Comparison of ENCODE assay signal across 8 mouse cellular contexts in the genomic region with DNA sequence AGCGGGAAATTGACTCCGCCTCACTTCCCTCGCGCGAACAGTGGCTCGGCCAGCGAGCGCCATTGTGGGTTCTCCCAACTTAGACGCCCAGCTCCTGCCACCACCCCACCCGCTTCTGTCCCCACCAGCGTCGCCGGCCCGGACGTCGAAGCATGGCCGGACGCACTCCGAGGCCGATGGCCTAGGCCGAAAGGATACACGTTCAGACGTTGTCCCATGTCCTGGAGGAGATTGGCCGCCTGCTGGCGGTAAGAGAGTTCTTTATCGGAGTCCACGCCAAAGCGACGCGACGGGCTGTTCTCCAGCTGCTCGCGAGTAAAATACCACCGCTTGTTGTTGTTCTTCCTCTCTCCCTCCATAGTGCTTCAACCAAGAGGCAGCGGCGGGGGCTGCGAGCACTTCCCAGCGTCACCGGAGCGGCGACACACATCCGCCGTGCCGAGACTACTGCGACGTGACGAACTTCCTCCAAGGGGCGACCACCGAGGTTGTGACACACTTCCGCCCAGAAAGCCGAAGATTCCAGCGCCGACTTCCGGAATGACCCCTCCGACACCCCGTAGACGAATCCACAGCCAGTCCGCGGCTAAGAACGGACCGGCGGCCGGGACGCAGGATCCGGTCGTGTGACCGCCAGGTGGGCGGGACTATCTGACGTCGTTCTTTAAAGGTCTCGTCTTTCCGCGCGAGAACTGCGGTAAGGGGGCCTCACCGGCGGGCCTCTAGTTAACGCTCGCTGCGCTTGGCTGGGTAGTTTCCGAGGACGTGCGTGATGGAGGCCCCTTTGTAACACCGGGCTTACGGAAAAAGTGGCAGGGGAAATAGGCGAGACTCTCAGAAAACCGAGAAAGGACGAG. TPM values are rescaled to one million over a fixed set of nuclear protein-coding genes. Genes with fewer than 3 reads are reported as not detected.
A peak's percentile ranks its signal among the peaks of the same experiment; 100 is the strongest.
DNase-seq lines count a peak whose midpoint lies in the region; ATAC-seq lines count a peak whose summit lies in the region.

No protein-coding gene starts in this region.

- no peaks in the 10 kb centered on the region for H3K27me3 ChIP-seq in hindbrain, embryonic 12.5 days

- peak overlapping the region; percentile 94 for H3K27ac ChIP-seq in hindbrain, embryonic 12.5 days

- H3K4me1 ChIP-seq in hindbrain, embryonic 12.5 days: peaks cover 29% of the 10 kb centered on the region

- peak overlapping the region; percentile 92 for H3K4me2 ChIP-seq in hindbrain, embryonic 12.5 days (replicated peaks)

- H3K9me3 ChIP-seq in hindbrain, embryonic 12.5 days (replicated peaks): no peaks in the 10 kb centered on the region

- H3K36me3 ChIP-seq in hindbrain, embryonic 12.5 days: peaks cover 12% of the 10 kb centered on the region

- DNase-seq in NIH3T3 (ENCODE audit: low read depth): peak; percentile 100
- DNase-seq in cerebellum, postnatal 10 days: peak; percentile 99 to 100
- peak; percentile 99 to 100 for DNase-seq in frontal cortex, postnatal 10 days (ENCODE audit: low spot score in 2 of 2)
- peak; percentile 99 to 100 for DNase-seq in layer of hippocampus, postnatal 14 days (ENCODE audit: low spot score in 2 of 2)
- DNase-seq in lung, postnatal 14 days: peak; percentile 99
- peak; percentile 99 for DNase-seq in retina, adult 2 months (ENCODE audit: low read depth, low spot score)
- DNase-seq in thymus, postnatal 36 days: peak; percentile 99

- WGBS in hindbrain, embryonic 12.5 days: under 1% methylated on average over 88 of the region's 88 CpGs

- H3K9ac ChIP-seq in hindbrain, embryonic 12.5 days: peak overlapping the region; percentile 89

- ATAC-seq in hindbrain, embryonic 12.5 days (ENCODE audit: low FRiP score): peak; percentile 98

- peak overlapping the region; percentile 69 for H3K4me3 ChIP-seq in hindbrain, embryonic 12.5 days

RNA-seq across cellular contexts. Expression of gene Ccnt1, which starts 3.2 kb away (rescaled TPM):
- 63.2 and 65.5 TPM in 2 replicates for polyA plus RNA-seq in hindbrain, embryonic 12.5 days (2016; fragmentation: Nextera tagmentation; extraction: Ambion mirVana)
- total RNA-seq in layer of hippocampus, postnatal 14 days (2021): 10 to 100 TPM; 43.9 to 44.7 TPM

RNA-seq across cellular contexts. Expression of gene 4930415O20Rik, which starts 3.3 kb away (rescaled TPM):
- polyA plus RNA-seq in hindbrain, embryonic 12.5 days (2016; fragmentation: Nextera tagmentation; extraction: Ambion mirVana): 0.43 and 0.46 TPM in 2 replicates
- not detected for total RNA-seq in layer of hippocampus, postnatal 14 days (2021)

RNA-seq across cellular contexts. Expression of gene Kansl2, which starts 33.4 kb away (rescaled TPM):
- 166 and 167 TPM in 2 replicates for polyA plus RNA-seq in hindbrain, embryonic 12.5 days (2016; fragmentation: Nextera tagmentation; extraction: Ambion mirVana)
- total RNA-seq in layer of hippocampus, postnatal 14 days (2021): 10 to 100 TPM; 65.5 to 65.8 TPM

RNA-seq across cellular contexts. Expression of gene Adcy6, which starts 42.4 kb away (rescaled TPM):
- polyA plus RNA-seq in hindbrain, embryonic 12.5 days (2016; fragmentation: Nextera tagmentation; extraction: Ambion mirVana): 15.9 and 18.6 TPM in 2 replicates
- total RNA-seq in layer of hippocampus, postnatal 14 days (2021): 10 to 100 TPM; 45.1 to 45.3 TPM

Comparison
In these comparisons a context has a peak if more than half of its experiments do, and no peak if none do; other contexts are left out.
1. Peak in every context shown above with its lines: DNase-seq, ATAC-seq, H3K4me3 ChIP-seq and H3K27ac ChIP-seq.